Mouse (Mus musculus): Measurements from ENCODE around the gene Brd3os.

- TF ChIP-seq CTCF (IDR thresholded peaks at IDR 0.05; ENCODE audit: low read depth, low read length) (no peak), EP300 (IDR thresholded peaks at IDR 0.05; ENCODE audit: insufficient read depth, low read depth, low read length) (no peak)
These were observed 38.2 kb downstream of the Brd3os start for GRCm38 (mm10) chr2:27480367-27480766.
